Mouse (Mus musculus) retina, embryonic 14.5 days (tissue): Measurements from ENCODE around the gene Frmpd1.

Source experiments
- DNase-seq: peaks from one replicate; pipeline ENCODE4 v3.0.0-alpha.2; 2015; ENCODE audit warnings: low spot score

Gene Frmpd1

DNA sequence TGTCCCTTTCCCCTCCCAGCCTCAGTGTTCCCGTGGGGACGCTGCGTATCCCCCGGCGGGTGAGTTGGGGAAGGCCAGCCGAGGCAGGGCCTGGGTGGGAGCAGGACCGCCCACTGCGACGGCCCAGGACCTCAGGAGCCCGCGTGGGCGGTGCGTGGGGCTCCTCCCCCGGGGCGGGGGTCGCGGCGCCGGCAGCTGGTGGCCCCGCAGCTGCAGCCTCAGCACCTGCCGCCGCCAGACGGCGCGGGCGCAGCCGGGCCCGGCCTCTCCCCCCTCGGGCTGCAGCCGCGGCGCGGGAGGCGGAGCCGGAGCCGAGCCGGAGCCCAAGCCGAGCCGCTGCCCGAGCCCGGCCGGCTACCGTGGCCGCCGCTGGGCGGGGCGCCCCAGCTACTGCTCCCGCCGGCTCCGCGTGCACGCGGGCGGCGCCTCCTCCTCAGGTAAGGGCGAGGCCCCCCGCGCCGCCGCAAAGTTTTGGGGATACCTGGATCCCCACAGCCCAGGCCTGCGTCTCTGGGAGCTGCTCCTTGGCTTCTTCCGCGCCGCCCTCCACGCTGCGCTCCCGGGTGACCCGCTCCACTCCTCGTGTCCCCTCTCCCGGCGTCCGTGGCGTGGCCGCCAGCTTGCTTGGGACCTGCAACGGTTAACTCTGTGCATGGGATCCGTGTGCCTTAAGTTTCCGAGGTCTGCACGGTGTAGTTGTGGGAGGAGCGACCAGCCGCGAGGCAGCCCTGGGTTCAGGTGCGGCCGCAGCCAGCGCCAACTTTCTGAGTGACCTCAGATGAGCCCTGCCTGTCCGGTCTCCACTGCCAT, at the start of gene Frmpd1:
Gene Frmpd1, plus strand, starts transcription at position 355 of the 810 bp plus-strand sequence.
- peak; percentile 78 for DNase-seq

DNA sequence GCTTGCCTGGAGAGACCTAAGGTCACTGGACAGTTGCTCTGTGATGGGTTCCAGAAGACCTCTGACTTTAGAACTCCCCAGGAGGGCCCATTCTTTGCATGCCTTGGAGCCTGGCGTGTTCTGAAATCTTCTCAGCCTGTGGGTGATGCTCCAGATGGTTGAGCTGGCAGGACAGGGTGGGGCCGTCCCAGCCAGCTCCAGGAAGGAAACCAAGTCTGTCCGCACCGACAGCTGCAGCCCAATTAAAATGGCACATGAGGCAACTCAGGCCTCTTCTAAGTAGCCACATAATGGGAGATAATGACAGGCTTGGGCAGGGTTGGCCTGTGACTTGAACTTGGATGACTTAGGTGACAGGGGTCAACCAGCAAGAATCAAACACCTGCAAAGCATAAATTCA, 47.0 kb upstream of the Frmpd1 start:
- DNase-seq, result peak; percentile 9

DNA sequence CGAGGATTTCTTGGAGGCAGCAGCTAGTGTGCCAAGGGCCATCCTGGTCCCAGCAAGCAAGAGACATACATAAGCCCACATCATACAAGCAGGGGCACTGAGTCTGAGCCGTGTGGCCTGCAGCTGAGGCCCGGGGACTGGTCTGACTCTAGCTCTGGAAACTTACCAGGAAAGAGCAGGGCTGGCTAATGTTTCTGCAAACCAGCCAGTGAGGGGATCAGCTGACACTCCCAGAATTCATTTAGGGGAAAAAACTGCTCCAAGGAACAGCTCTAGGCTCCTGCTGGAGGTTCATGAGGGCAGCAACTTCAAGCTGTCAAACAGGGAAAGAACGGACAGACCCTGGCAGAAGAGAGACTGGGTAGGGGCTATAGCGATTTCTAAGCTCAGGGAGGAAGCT, 42.8 kb upstream of the Frmpd1 start:
- DNase-seq, result no peak

DNA sequence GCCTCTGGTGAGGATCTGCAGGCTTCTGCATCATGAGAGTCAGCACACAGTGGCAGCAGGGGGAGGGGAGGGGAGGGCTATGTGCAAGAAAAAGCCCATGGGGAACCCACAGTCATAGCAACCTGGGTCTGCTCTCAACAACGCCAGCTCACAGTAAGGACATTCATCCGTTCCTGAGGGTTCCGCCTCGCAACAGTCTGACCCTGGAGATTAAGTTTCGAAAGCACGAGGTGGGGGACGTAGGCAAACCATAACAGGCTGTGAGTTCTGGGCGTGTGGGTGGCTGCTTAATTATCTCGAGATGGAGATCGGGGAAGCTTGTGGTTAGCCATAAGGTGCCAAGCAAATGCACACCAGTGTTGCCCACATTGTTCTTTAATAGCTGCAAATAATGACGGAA, 42.3 kb upstream of the Frmpd1 start:
- DNase-seq, result peak; percentile 41

DNA sequence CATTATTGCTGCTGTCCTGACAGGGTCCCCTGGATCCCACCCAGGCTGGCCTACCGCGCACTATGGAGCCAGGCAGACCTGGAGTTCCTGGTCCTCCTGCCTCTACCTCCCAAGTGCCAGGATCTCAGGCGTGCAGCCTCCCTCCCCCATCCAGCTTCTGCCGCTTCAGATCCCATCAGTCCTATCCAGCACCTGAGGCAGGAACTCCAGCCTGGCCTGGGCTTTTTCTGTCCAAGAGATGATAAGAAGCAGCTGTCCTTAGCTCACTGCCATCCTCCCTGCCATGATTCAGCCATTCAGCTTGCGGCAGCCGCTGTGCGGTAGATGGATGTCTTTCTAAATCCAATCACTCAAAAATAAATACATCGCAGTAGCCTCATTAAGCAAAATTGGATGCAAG, 41.7 kb upstream of the Frmpd1 start:
- DNase-seq, result peak; percentile 27

DNA sequence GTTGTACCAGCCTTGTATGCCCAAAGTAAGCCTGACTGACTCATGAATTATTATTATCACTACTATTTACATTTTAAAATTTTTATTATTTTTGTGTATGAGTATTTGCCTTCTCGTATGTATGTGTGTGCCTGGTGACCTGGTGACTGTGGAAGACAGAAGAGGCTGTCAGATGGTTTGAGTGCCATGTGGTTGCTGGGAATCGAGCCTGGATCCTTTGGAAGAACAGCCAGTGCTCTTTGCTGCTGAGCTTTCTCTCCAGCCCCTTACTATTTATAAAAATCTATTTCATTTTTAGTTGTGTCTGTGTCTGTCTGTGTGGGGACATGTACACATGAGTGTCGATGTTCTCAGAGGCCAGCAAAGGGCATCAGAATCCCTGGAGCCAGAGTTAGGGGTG, 28.2 kb upstream of the Frmpd1 start:
- DNase-seq, result no peak

DNA sequence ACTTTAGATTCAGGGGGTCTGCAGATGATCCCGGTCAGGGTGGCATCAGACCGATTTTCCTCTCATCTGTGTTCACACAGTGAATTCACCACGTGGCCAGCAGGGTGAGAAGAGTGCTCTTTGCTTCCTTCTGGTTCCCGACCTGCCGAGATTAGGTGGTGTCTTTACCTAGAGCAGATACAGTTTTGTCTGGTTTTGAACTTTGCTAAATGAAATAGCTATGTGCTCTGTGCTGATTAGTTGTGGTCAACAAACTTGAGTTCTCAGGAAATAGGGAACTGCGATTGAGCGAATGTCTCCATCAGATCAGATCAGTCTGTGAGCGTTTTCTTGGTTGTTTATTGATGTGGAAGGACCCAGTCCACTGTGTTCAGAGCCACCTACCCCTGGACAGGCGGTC, 26.1 kb upstream of the Frmpd1 start:
- DNase-seq, result no peak

DNA sequence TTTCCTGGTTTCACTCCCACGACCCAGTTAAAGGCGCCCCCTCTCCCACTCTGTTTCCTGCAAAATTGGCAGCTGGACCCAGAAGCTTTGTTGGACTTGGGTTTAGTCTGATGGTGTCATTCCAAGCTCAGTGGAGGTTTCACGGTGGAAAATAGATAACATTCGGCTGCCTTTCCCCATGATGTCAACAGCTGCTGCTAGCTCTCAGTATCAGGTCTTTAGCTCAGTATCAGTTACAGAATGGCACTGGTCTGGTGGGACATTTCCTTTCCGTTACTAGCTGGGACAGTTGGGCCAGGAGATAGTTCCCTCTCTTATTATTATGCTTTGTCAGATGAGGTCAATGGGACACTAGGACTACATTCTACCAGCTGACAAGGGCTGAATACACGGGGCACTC, 23.9 kb upstream of the Frmpd1 start:
- no peak for DNase-seq

DNA sequence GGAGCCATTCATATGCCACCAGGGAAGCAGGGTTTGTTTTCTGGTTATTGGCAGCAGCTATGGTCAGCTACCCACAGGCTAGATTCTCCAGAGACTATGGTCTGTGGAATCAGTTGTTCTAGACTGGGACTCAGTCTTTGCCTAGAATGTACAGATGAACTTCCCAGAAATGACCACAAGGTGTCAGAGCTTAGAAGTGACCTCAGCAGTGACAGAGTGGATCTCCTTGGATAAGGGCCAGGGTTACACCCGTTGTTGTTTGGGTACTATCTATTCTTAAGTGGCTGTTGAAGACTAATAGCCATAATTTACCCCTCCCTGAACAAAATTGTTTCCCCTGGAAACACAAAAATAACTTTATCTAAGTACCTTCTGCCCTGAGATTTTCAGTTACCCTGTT, 21.0 kb upstream of the Frmpd1 start:
- DNase-seq, result peak; percentile 78

DNA sequence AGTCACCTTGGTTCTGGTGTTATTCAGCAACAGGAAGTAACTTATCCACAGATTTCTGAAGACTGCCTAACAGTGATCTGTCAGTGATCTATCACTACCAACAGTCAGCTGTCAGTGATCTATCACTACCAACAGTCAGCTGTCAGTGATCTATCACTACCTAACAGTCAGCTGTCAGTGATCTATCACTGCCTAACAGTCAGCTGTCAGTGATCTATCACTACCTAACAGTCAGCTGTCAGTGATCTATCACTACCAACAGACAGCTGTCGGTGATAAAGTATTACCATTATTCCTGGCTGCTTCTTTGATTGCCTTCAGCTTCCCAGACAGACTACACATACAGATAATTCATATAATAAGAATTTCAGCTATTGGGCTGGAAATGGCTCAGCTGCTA, 19.2 kb upstream of the Frmpd1 start:
- no peak for DNase-seq

DNA sequence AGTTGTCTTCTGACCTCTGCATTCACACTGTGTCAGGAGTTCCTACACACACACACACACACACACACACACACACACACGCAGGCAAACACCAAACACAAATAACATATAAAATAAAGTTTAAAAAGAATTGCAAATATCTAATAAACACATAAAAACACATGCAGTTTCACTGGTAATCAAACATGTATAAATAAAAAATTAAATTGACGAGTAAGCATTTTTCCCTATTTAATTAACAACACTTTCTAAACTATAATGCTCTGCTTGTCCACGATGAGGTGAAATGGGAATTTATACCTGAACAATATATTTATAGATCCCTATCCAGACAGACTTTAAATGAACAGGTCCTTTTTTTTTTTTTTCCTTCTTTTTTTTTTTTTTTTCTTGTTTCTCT, 18.7 kb upstream of the Frmpd1 start:
- DNase-seq, result no peak

DNA sequence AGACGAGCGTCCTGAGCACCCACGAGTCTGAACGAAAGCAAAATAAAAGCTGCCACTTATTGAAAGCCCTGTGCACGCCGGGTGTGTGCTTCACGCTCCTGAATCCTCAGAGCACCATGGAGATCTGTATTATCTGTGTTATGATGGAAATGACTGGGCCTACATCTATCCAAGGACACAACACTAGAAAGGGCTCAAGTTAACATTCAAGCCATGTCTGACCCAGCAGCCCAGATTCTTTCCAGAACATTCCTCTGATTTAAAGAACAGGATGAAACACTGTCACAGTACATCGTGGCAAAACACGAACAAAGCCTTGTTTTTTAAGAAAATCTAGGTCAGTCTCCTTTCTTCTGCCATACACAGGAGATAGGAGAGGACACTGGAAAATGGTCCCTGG, 13.3 kb upstream of the Frmpd1 start:
- no peak for DNase-seq

DNA sequence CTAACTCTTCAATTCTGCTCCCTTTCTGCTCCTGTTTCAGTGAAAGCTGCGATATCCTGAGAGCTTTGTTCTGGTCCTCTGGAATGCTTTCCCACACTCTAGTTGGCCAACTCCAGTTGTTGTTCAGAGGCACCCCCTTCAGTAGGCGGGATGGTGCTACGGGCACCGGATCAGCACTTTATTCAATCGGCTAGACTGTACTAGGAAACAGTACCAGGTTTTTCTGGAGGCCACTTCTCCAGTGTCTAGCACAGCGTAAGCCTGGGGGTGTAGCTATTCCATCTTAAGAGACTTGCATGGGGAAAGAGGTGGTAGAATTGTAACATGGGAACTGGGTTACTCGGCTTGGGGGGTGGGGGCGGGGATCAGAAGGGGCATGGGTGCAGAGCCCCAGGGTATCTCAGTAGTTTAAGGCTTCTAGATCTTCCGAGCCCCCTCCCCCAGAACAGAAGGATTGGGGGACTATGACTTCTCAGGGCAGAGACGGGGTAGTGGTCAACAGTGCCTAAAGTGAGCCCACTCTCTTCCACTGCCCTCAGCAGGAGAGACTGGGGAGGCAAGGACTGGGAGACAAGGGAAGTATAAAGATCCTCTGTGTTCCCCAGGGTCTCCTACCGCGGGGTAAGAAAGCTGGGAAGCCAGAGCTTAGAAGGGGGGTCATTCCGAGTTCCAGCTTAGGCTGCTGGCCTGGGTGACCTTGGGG, 706 bp upstream of the Frmpd1 start:
- DNase-seq, result peak; percentile 23

DNA sequence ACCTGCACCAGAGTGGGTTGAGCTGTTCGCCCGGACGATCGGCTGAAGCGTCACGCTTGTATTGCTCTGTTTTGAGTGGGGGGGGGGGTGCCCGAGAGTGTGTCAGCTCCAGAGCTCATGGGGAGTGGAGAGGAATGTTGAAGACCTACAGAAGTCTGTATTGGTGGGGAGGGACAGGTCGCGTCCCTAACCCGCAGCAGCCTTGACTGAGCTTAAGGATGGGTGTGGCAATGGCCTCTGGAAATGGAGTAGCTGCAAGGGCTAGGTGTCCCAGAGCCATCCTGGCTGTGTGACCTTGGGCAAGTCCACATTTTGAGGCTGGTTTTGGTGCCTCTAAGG, 625 bp downstream of the Frmpd1 start:
- no peak for DNase-seq

DNA sequence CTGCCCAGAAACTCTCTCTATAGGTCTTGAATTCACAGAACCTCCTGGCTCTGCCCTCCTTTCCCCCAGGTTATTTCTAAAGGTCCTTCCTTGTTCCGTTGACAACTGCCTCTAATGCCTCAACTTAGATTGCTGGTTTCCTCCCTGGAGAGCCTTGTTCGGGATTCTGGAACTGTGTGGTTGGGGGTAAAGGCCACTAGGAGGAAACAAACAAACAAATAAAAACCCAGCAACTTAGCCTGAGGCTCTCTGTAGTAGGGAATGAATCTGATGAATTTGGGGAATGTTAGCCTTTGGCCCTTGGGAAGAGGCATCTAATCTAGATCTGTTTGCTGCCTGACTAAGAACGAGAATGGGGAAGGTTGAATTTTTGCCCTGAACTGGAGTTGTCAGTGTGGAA, 13.6 kb downstream of the Frmpd1 start:
- no peak for DNase-seq

DNA sequence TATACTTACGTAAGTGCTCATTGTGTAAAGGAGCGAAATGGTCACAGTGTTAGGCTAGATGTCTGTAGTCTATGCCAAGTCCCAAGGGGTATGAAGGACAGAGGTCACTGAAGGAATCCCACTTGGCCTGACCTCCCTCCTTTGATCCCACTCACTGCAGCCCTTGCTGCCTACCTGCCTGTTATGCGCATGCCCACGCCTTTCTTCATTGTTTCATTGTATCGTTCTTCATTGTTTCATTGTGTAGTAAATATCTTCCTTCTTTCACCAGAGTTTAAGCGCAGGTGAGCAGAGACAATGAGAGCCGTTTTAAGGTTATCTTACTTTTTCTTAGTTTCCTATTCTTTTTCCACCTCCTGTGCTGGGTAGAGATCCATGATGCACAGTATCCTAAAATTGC, 18.6 kb downstream of the Frmpd1 start:
- no peak for DNase-seq

DNA sequence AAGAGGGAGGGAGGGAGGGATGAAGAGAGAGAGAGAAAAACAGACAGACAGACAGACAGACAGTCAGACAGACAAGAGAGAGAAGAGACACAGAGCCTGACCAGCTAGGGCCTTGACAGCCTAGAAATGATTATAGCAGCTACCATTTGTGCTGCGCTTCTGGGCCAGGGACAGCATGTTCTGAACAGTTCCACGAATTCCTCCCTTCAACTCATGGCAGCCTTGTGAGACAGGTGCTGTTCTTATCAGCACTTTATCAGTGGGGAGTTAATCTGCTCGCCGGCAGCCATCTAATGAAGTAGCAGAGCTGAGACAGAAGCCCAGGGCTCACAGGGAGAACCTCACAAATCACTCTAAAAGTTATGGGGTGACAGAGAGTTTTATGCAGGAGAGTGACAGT, 22.8 kb downstream of the Frmpd1 start:
- DNase-seq, result no peak

DNA sequence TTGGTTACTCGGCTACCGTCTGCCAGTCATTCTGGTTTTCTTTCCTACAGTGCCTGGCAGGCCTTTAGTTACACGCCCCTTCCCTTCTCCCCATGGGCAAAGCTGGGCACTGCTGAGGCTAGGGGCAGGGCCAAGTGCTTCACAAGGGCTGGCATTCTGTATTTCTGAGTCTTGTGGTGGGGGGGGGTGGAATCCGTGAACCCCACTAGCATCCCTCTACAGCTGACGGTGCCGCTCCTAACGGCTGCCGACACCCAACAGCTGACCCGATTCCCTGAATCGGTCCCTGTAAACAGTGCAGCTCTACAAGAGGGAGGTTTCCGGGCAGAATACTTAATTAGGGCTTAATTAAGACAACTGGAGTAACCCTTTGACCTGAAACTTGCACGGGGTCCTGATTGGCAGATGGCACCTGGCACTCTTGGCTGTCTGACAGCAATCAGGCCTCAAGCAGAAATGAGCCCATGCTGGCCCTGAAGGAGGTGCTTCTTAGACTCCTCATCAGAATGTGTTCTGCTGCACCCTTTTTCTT, 24.2 kb downstream of the Frmpd1 start:
- peak; percentile 71 for DNase-seq

DNA sequence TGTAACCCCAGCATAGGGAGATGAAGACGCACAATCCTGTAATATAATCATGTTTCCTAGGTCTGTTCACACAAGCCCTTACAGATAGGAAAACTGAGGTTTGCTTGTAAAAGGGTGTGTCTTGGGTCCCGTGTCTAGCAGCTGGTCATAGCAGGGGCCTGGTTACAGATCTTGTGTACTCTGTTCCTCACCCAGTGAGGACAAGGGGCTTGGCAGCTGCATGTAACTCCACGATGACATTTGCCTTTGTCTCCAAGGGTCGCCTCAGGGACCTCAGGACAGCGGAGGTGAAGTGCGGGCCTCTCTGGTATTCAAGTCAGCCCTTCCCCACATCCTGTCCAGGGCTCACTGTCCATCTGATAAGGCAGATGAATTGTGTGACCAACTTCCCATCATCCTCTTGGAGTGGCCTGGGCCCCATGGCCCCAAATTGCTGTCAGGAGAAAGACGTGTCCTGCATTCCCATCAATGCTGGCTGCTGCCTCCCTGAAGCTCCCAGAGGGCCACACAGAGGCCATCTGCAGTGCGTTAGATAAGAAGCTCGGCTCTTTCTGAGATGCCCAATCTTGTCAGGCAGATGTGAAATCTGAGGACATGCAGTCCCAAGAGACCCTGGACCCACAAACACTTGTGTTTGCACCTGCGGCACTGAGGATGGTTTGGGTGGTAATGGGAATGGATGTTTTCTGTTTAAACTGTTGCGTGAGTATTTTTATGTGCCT, 27.8 kb downstream of the Frmpd1 start:
- no peak for DNase-seq

DNA sequence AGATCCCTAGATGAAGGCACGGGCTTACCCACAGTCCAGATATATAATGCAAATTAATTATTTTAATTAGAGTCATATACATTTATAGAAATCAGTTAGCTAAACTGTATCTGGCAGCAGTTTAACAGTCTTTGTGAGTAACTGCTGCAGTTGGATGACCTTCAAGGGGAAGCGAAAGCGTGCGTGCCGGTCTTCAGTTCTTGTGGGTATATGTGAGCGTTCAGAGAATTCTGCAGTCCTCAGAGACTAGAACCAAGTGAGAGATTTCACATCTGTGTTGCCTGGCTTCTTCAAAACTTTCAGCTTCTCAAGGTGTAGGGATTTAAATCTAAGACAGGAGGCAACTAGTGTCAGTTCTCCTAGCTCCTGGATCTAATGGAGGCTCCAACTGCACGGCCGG, 35.3 kb downstream of the Frmpd1 start:
- DNase-seq, result no peak

DNA sequence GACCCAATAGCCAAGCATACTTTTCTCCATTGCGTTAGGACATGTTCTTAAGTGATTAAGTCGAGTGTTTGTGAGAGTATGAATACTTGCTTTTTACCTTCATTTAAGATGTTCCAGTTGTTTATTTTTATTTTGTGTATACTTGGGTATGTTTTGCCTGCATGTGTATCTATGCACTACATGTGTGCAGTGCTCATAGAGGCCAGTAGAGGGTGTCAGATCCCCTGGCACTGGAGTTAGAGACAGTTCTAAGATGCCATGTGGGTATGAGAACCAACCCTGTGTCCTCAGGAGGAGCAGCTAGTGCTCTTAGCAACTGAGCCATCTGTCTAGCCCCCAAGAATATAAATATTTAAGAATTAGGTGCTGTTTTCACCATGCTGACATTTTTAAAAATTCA, 37.7 kb downstream of the Frmpd1 start:
- DNase-seq, result no peak

DNA sequence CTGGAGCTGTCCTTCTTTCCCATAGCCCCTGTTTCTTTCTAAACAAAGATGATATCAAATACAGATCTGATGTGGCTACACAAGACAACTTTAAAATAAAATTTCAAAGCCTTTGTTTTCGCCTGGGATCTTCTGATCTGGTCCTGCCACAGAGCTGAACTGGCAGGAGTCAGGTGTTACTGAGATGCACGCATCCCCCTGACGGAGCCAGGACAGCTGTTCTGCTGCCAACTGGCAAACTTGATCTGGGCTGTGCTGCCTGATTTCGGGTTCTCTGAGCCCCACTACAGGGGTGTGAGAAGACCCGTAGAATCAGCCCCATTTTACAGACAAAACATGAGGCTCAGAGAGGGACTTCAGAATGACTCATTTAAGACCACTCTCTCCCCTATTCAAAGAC, 45.6 kb downstream of the Frmpd1 start:
- no peak for DNase-seq

DNA sequence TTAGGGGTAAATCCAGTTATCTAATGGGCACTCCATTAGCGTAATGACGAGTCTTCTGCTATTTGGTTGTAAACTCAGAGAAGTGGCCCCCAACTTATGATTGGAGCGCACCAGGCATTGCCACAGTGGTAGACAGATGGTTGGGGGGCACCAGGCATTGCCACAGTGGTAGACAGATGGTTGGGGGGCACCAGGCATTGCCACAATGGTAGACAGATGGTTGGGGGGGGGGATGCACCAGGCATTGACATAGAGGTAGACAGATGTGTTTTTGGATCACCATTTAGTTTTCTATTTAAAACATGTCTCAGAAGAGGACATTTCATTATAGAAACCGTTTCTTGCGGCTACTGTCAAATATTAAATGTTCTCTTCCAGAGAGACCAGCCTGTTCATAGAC, 53.6 kb downstream of the Frmpd1 start:
- no peak for DNase-seq
